Mouse (Mus musculus) ES-E14 (cell line): ENCODE data around the gene Slc35b1.

Experiments
- CHD2 ChIP-seq: IDR thresholded peaks from 2 replicates; pipeline ENCODE4 v1.6.1; 2014; ENCODE audit warnings: mild to moderate bottlenecking, low read depth, low read length, inconsistent platforms
- HCFC1 ChIP-seq: IDR thresholded peaks from 2 replicates; pipeline ENCODE4 v1.6.1; 2012; ENCODE audit warnings: low read length, inconsistent platforms, borderline replicate concordance; ENCODE audit not compliant: insufficient read depth
- ZC3H11A ChIP-seq: IDR thresholded peaks from 2 replicates; pipeline ENCODE4 v1.6.1; 2012; ENCODE audit warnings: low read depth, mild to moderate bottlenecking, inconsistent platforms, low read length, borderline replicate concordance

GRCm38 (mm10) chr11:95402658-95403101, 18.2 kb downstream of the Slc35b1 start:
- TF ChIP-seq ZC3H11A (no peak), HCFC1 (no peak), CHD2 (no peak)
